8 mouse cellular contexts compared by ENCODE assay signal in the genomic region with DNA sequence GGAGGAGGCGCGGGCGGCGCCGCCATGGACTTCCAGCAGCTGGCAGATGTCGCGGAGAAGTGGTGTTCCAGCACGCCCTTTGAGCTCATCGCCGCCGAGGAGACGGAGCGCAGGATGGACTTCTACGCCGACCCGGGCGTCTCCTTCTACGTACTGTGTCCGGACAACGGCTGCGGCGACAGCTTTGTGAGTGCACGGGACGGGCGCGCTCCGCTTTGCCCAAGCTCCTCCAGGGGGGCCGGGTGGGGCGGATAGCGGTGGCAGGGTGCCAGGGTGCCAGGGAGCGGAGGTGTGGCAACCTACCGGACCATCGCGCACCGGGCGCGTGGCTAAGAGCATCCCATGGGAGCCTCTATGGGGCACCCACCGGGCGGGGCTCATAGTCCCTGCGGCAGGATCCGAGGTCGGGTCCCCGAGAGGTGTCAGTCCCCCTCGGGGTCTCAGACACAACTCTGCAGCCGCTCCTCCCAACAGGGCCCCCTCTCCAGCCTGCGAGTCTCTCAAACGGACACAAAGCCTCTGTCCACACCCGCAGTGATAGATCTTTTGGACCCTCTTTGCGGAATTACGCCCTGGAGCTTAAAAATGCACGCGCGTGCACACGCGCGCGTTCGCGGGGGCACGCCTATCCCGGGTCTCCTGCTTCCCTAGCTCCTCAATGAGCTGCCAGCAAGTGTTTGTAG. TPM values are rescaled to one million over a fixed set of nuclear protein-coding genes. Genes with fewer than 3 reads are reported as not detected.
DNase-seq lines count a peak whose midpoint lies in the region; ATAC-seq and TF ChIP-seq lines count a peak whose summit lies in the region.

No protein-coding gene starts in this region.

- H3K9me3 ChIP-seq in kidney, embryonic 14.5 days (ENCODE audit: control insufficient read depth, low read length), result no peaks in the 10 kb centered on the region
- H3K9me3 ChIP-seq in ES-Bruce4 (replicated peaks; ENCODE audit: control insufficient read depth, insufficient read depth, low read length, poor library complexity, severe bottlenecking), result no peaks in the 10 kb centered on the region
- H3K9me3 ChIP-seq in embryonic facial prominence, embryonic 10.5 days, result no peaks in the 10 kb centered on the region
- no peaks in the 10 kb centered on the region for H3K9me3 ChIP-seq in hindbrain, postnatal 0 days (ENCODE audit: low read length)
- no peaks in the 10 kb centered on the region for H3K9me3 ChIP-seq in midbrain, embryonic 15.5 days

- peak overlapping the region; percentile 61 for H3K9ac ChIP-seq in kidney, embryonic 14.5 days (ENCODE audit: low read depth, low read length)
- peak overlapping the region; percentile 60 for H3K9ac ChIP-seq in ES-Bruce4 (ENCODE audit: low read depth, poor library complexity, severe bottlenecking)
- peak overlapping the region; percentile 84 for H3K9ac ChIP-seq in hindbrain, postnatal 0 days (replicated peaks; ENCODE audit: low read length)
- H3K9ac ChIP-seq in midbrain, embryonic 15.5 days, result peak overlapping the region; percentile 81

- no peaks in the 10 kb centered on the region for H3K36me3 ChIP-seq in kidney, embryonic 14.5 days (ENCODE audit: control insufficient read depth, insufficient read depth, low read length)
- no peaks in the 10 kb centered on the region for H3K36me3 ChIP-seq in ES-Bruce4 (ENCODE audit: control insufficient read depth, insufficient read depth, low read length, poor library complexity, severe bottlenecking)
- H3K36me3 ChIP-seq in embryonic facial prominence, embryonic 10.5 days (replicated peaks), result no peaks in the 10 kb centered on the region
- H3K36me3 ChIP-seq in hindbrain, postnatal 0 days (ENCODE audit: insufficient read depth, low read length), result no peaks in the 10 kb centered on the region
- no peaks in the 10 kb centered on the region for H3K36me3 ChIP-seq in midbrain, embryonic 15.5 days (replicated peaks)

- WGBS in kidney, embryonic 14.5 days, result under 1% methylated on average over 54 of the region's 61 CpGs
- under 1% methylated on average over 61 of the region's 61 CpGs for WGBS in embryonic facial prominence, embryonic 10.5 days
- under 1% methylated on average over 61 of the region's 61 CpGs for WGBS in hindbrain, postnatal 0 days
- WGBS in midbrain, embryonic 15.5 days, result under 1% methylated on average over 59 of the region's 61 CpGs

- H3K4me2 ChIP-seq in kidney, embryonic 14.5 days (replicated peaks; ENCODE audit: low read depth, low read length), result peak overlapping the region; percentile 99
- H3K4me2 ChIP-seq in hindbrain, postnatal 0 days (ENCODE audit: low read depth, low read length), result peak overlapping the region; percentile 89
- peak overlapping the region; percentile 73 for H3K4me2 ChIP-seq in midbrain, embryonic 15.5 days

- ATAC-seq in kidney, embryonic 14.5 days (ENCODE audit: low FRiP score, low TSS enrichment), result no peak; the same call in 1 of the 2 replicates
- ATAC-seq in hindbrain, postnatal 0 days, result no peak; the same call in 1 of the 2 replicates
- ATAC-seq in midbrain, embryonic 15.5 days (replicated peaks), result peak; percentile 83; the same call in 1 of the 2 replicates

- peak overlapping the region; percentile 74 for H3K4me3 ChIP-seq in kidney, embryonic 14.5 days (ENCODE audit: low read length)
- H3K4me3 ChIP-seq in ES-Bruce4 (ENCODE audit: low read depth, low read length), result peak overlapping the region; percentile 89
- H3K4me3 ChIP-seq in embryonic facial prominence, embryonic 10.5 days, result peak overlapping the region; percentile 90
- H3K4me3 ChIP-seq in hindbrain, postnatal 0 days (ENCODE audit: low read length), result peak overlapping the region; percentile 95
- H3K4me3 ChIP-seq in midbrain, embryonic 15.5 days, result peak overlapping the region; percentile 95

- no peak for DNase-seq in kidney, postnatal 25 days
- DNase-seq in embryonic facial prominence, embryonic 10.5 days (ENCODE audit: low spot score), result peak; percentile 55
- peak; percentile 63 for DNase-seq in hindbrain, postnatal 0 days (ENCODE audit: low spot score)
- no peak for DNase-seq in urinary bladder, postnatal 14 days (ENCODE audit: low spot score)
- no peak for DNase-seq in gastrocnemius, postnatal 4 days (ENCODE audit: low spot score in 2 of 2)

- H3K4me1 ChIP-seq in kidney, embryonic 14.5 days (ENCODE audit: control insufficient read depth, insufficient read depth, low read length), result 0 out of 2 replicates have a peak, but pooled peaks cover 3% of the 10 kb centered on the region
- H3K4me1 ChIP-seq in ES-Bruce4 (ENCODE audit: control insufficient read depth, insufficient read depth, low read length), result peaks cover 2% of the 10 kb centered on the region
- H3K4me1 ChIP-seq in embryonic facial prominence, embryonic 10.5 days, result peaks cover 8% of the 10 kb centered on the region
- H3K4me1 ChIP-seq in hindbrain, postnatal 0 days (ENCODE audit: insufficient read depth, low read length), result no peaks in the 10 kb centered on the region; the same call in 1 of the 2 replicates
- H3K4me1 ChIP-seq in midbrain, embryonic 15.5 days, result peaks cover 30% of the 10 kb centered on the region

- peak; percentile 15 for TF ChIP-seq POLR2A in ES-Bruce4 (IDR thresholded peaks at IDR 0.05; ENCODE audit: insufficient read depth, low read length)

- TF ChIP-seq EP300 in ES-Bruce4 (IDR thresholded peaks at IDR 0.05; ENCODE audit: insufficient read depth, low read depth, low read length), result no peak

- H3K27me3 ChIP-seq in kidney, embryonic 14.5 days (ENCODE audit: control insufficient read depth, insufficient read depth, low read length), result peaks cover 14% of the 10 kb centered on the region
- no peaks in the 10 kb centered on the region for H3K27me3 ChIP-seq in ES-Bruce4 (ENCODE audit: control insufficient read depth, insufficient read depth, low read length, poor library complexity, severe bottlenecking)
- H3K27me3 ChIP-seq in embryonic facial prominence, embryonic 10.5 days (replicated peaks; ENCODE audit: low read depth, poor library complexity, severe bottlenecking), result peaks cover 55% of the 10 kb centered on the region
- no peaks in the 10 kb centered on the region for H3K27me3 ChIP-seq in hindbrain, postnatal 0 days (ENCODE audit: insufficient read depth, low read length)
- 0 out of 2 replicates have a peak, but pooled peaks cover 6% of the 10 kb centered on the region for H3K27me3 ChIP-seq in midbrain, embryonic 15.5 days (replicated peaks)

- no peak overlapping the region for H3K27ac ChIP-seq in kidney, embryonic 14.5 days (ENCODE audit: low read depth, low read length)
- H3K27ac ChIP-seq in ES-Bruce4 (ENCODE audit: insufficient read depth, low read length), result no peak overlapping the region
- peak overlapping the region; percentile 79 for H3K27ac ChIP-seq in embryonic facial prominence, embryonic 10.5 days (replicated peaks)
- H3K27ac ChIP-seq in hindbrain, postnatal 0 days, result peak overlapping the region; percentile 72
- peak overlapping the region; percentile 85 for H3K27ac ChIP-seq in midbrain, embryonic 15.5 days

- no peak for TF ChIP-seq CTCF in ES-Bruce4 (IDR thresholded peaks at IDR 0.05; ENCODE audit: low read depth, low read length)
- TF ChIP-seq CTCF in hindbrain, postnatal 0 days (IDR thresholded peaks at IDR 0.05; ENCODE audit: low read depth), result no peak

RNA-seq across cellular contexts. Expression of gene Mturn, which starts 0.5 kb away (rescaled TPM):
- polyA plus RNA-seq in kidney, embryonic 14.5 days (2014; fragmentation: Nextera tagmentation; extraction: Ambion mirVana), result 3.8 and 4.2 TPM in 2 replicates
- polyA plus RNA-seq in ES-Bruce4 (2011; ENCODE audit: insufficient read depth, insufficient read length, low read depth, missing spikeins), result 3.8 and 4.8 TPM in 2 replicates
- polyA plus RNA-seq in embryonic facial prominence, embryonic 10.5 days (2016; fragmentation: Nextera tagmentation; extraction: Ambion mirVana), result 8.6 and 9.1 TPM in 2 replicates
- 148 TPM in 2 replicates for total RNA-seq in hindbrain, postnatal 0 days (2014; rRNA removed)
- polyA plus RNA-seq in hindbrain, postnatal 0 days (2015; fragmentation: Nextera tagmentation; extraction: Ambion mirVana), result 67.9 and 72.5 TPM in 2 replicates
- polyA plus RNA-seq in midbrain, embryonic 15.5 days (2015; fragmentation: Nextera tagmentation; extraction: Ambion mirVana), result 103 TPM in 2 replicates
- 10 to 100 TPM in 1 of 2 experiments, 1 to 10 TPM in 1; 9.7 to 12.9 TPM for total RNA-seq in gastrocnemius, postnatal 4 days (2021)

Comparison
In these comparisons a context has a peak if more than half of its experiments do, and no peak if none do; other contexts are left out.
1. H3K27ac ChIP-seq: peak in embryonic facial prominence, embryonic 10.5 days (single experiment), hindbrain, postnatal 0 days (single experiment) and midbrain, embryonic 15.5 days (single experiment); none in kidney, embryonic 14.5 days (single experiment) and ES-Bruce4 (single experiment).
2. DNase-seq: peak in embryonic facial prominence, embryonic 10.5 days (single experiment) and hindbrain, postnatal 0 days (single experiment); none in kidney, postnatal 25 days (0 of 2), urinary bladder, postnatal 14 days (single experiment) and gastrocnemius, postnatal 4 days (0 of 2).
3. Peak in every context shown above with its lines, with median percentiles within 50 percentile points of each other: H3K4me2 ChIP-seq, H3K4me3 ChIP-seq and H3K9ac ChIP-seq.